Mouse (Mus musculus) hindbrain, embryonic 10.5 days (tissue): Measurements from ENCODE around the gene Tmem218. TPM values are rescaled to one million over a fixed set of nuclear protein-coding genes. Genes with fewer than 3 reads are reported as not detected.

Source experiments
- DNase-seq: peaks from one replicate; pipeline ENCODE4 v3.0.0-alpha.2; 2017; ENCODE audit warnings: low spot score
- H3K27ac ChIP-seq: fragments of 300-500 bp; sonication (generic); 2 replicates; pipeline ENCODE4 v1.5.1; 2016; ENCODE audit warnings: mild to moderate bottlenecking, moderate library complexity
- H3K27me3 ChIP-seq: fragments of 300-500 bp; sonication (generic); 2 replicates; pipeline ENCODE4 v1.6.1; 2016; ENCODE audit warnings: mild to moderate bottlenecking; ENCODE audit not compliant: poor library complexity, insufficient read depth, severe bottlenecking
- H3K36me3 ChIP-seq: fragments of 300-500 bp; sonication (generic); 2 replicates; pipeline ENCODE4 v1.6.1; 2016; ENCODE audit warnings: mild to moderate bottlenecking, moderate library complexity
- H3K4me1 ChIP-seq: fragments of 300-500 bp; sonication (generic); replicated peaks from 2 replicates; pipeline ENCODE4 v1.6.1; 2016; ENCODE audit warnings: mild to moderate bottlenecking
- H3K4me3 ChIP-seq: fragments of 300-500 bp; sonication (generic); 2 replicates; pipeline ENCODE4 v1.5.1; 2016; ENCODE audit warnings: mild to moderate bottlenecking, moderate library complexity
- H3K9me3 ChIP-seq: fragments of 300-500 bp; sonication (generic); 2 replicates; pipeline ENCODE4 v1.6.1; 2016; ENCODE audit warnings: mild to moderate bottlenecking, moderate library complexity
- WGBS: fragments of 180-500 bp; shearing (Covaris S2); methylation state at CpG from one replicate; pipeline ENCODE4 v1.1.7; 2016; 5-methylcytosine and 5-hydroxymethylcytosine counted together
- polyA plus RNA-seq: library from polyadenylated mRNA; unstranded; fragments of >200 nt; fragmentation: Nextera tagmentation; extraction: Ambion mirVana; gene quantifications from 2 replicates; pipeline ENCODE4 v1.2.1, GENCODE M21; 2016

Gene Tmem218
- polyA plus RNA-seq, 1 experiment from 2014 or later: 14.4 TPM

DNA sequence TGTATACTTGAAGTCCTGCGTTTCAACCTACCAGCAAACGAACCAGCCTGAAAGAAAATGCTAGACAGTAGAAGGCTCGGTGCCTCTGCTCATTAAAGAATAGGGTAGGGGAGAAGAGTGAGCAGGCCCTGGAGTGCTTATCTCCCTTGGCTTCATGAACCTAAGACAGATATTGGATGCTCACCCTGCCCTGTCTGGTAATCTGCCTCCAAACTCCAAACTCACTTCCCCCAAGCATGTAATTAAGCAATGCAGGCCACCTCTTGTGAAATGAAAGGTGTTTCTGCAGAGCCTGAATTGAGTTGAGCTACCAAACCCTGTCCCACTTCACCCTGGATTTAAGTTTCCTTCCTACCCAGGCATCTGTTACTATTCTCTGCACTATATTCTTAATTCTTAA is 34.7 kb downstream of the Tmem218 start:
- no peaks in the 10 kb centered on the region for H3K9me3 ChIP-seq
- H3K27me3 ChIP-seq: no peaks in the 10 kb centered on the region
- peaks cover 6% of the 10 kb centered on the region; the same call in 1 of the 2 replicates for H3K4me1 ChIP-seq
- no peak overlapping the region for H3K27ac ChIP-seq
- H3K4me3 ChIP-seq: no peak overlapping the region
- no peak for DNase-seq
- no peaks in the 10 kb centered on the region for H3K36me3 ChIP-seq
- 87% methylated on average over 3 of the region's 3 CpGs for WGBS

DNA sequence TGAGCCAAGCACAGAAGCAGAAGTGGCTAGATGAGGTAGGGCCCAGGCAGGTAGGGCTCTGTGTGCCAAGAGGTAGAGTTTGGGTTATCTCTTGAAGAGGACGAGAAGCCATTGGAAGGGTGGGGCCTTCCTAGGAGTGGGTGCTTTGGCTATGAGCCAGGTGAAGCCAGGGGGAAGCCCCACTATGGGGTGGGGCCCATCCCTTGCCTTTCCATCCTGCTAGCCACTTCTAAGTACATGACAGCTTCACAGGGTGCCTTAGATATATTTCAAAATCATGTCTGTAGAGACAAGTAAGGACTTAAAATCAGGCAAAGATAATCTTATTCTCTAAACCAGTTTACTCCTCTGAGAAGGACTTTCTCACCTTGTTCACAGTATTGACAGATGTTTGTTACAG is 36.6 kb downstream of the Tmem218 start:
- H3K27me3 ChIP-seq: no peaks in the 10 kb centered on the region; the same call in 1 of the 2 replicates
- no peak overlapping the region for H3K27ac ChIP-seq
- H3K4me3 ChIP-seq: no peak overlapping the region
- H3K36me3 ChIP-seq: no peaks in the 10 kb centered on the region
- 86% methylated on average over 1 of the region's 1 CpGs for WGBS
- DNase-seq: no peak
- H3K9me3 ChIP-seq: no peaks in the 10 kb centered on the region
- H3K4me1 ChIP-seq: peaks cover 11% of the 10 kb centered on the region; the same call in 1 of the 2 replicates

- no peaks in the 10 kb centered on the region; the same call in 1 of the 2 replicates for H3K27me3 ChIP-seq
- H3K4me1 ChIP-seq: peaks cover 11% of the 10 kb centered on the region; the same call in 1 of the 2 replicates
- no peak overlapping the region for H3K4me3 ChIP-seq
- no peaks in the 10 kb centered on the region for H3K9me3 ChIP-seq
- 60% methylated on average over 2 of the region's 2 CpGs for WGBS
- no peaks in the 10 kb centered on the region for H3K36me3 ChIP-seq
- H3K27ac ChIP-seq: no peak overlapping the region
- no peak for DNase-seq
Observed at GRCm38 (mm10) chr9:37245404-37245803, 37.4 kb downstream of the Tmem218 start.

DNA sequence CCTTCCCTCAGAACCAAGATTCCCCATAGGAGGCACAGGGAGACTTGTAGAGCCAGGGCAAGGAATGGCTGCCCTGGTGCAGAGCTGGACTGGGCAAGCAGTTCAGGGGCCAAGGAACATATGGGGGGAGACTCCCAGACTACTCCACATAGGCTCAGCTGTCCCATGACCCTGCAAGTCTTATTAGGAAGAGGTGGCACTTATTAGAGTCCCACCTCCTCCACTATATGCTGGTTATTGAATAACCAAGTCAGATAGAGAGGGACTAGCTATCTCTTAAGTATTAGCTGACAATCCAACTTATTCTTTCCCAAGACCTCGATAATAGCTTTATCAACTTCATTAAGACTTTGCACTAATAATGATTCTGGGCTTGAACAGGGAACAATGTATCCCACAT is 37.8 kb downstream of the Tmem218 start:
- H3K4me1 ChIP-seq: peaks cover 11% of the 10 kb centered on the region; the same call in 1 of the 2 replicates
- no peak overlapping the region for H3K4me3 ChIP-seq
- no peak overlapping the region for H3K27ac ChIP-seq
- no peak for DNase-seq
- H3K36me3 ChIP-seq: no peaks in the 10 kb centered on the region
- H3K27me3 ChIP-seq: no peaks in the 10 kb centered on the region; the same call in 1 of the 2 replicates
- H3K9me3 ChIP-seq: no peaks in the 10 kb centered on the region
- 94% methylated on average over 1 of the region's 1 CpGs for WGBS

DNA sequence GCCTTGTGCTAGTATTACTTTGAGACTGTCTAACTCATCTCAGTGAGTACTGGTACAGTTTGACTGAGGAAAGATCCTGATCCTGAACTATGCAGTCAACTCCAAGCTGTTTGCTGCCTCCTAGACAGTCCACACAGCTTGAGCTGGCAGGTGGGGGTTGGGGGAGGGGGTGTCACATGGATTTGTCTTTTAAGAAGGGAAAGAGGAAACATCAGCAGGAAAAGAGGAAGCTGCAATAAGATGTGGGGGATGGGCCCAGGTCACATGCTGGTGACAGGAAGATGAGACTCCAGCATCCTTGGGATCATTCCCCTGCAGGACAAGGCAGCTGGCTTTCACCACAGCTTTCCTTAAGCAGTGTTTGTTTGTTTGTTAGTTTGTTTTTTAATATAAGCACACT is 39.4 kb downstream of the Tmem218 start:
- H3K27ac ChIP-seq: no peak overlapping the region; the same call in 1 of the 2 replicates
- DNase-seq: no peak
- H3K36me3 ChIP-seq: no peaks in the 10 kb centered on the region
- peaks cover 11% of the 10 kb centered on the region; the same call in 1 of the 2 replicates for H3K4me1 ChIP-seq
- H3K9me3 ChIP-seq: no peaks in the 10 kb centered on the region
- H3K27me3 ChIP-seq: no peaks in the 10 kb centered on the region; the same call in 1 of the 2 replicates
- no peak overlapping the region for H3K4me3 ChIP-seq

DNA sequence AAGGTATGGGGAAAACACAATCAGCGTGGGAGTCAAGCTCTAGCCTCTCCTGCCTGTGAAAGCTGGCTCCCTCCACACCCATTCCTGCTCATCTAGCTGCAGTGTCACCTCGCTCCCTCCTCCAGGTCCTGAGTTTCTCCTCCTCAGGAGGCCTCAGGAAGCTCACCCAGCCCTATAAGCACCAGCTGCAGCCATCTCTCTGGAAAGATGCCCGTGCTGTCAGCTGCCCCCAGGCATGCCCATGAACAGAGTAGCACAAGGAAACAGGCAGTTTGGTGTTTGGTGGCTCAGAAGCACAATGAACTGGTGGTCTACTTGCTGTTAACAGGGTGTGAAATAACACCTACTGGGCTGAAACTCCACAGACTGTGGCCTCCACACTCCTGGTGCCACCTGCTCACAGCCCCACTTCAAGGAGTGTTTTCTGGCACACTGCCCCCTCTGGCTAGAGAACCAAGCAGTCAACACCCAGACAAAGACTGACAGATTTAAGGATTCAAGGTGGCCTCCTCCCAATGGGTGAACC is 40.4 kb downstream of the Tmem218 start:
- DNase-seq: no peak
- Histone ChIP-seq H3K4me1 (peaks cover 11% of the 10 kb centered on the region; the same call in 1 of the 2 replicates), H3K27me3 (no peaks in the 10 kb centered on the region; the same call in 1 of the 2 replicates), H3K9me3 (no peaks in the 10 kb centered on the region), H3K27ac (no peak overlapping the region), H3K36me3 (no peaks in the 10 kb centered on the region), H3K4me3 (no peak overlapping the region)
- 54% methylated on average over 3 of the region's 3 CpGs for WGBS

DNA sequence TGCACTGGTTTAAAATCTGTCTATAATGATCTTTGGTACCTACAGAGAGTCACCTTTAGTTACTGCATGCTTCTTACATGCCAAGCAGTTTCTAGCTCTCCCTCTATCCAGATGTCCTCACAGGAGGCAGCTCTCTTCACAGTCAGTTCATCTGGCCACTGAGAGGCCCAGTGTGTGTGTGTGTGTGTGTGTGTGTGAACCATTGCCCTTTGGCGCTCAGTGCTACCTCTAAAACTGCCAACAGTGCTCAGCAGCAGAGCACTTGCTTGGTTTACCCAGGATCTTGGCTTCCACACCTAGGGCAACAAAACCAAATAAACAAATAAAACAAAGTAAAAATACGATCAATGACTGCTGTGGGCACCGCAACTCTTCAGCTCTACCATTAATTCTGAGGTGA is 42.0 kb downstream of the Tmem218 start:
- H3K27me3 ChIP-seq: peaks cover 13% of the 10 kb centered on the region
- H3K36me3 ChIP-seq: no peaks in the 10 kb centered on the region
- no peak for DNase-seq
- peaks cover 17% of the 10 kb centered on the region for H3K4me1 ChIP-seq
- no peaks in the 10 kb centered on the region for H3K9me3 ChIP-seq
- no peak overlapping the region for H3K4me3 ChIP-seq
- whole genome bisulfite sequencing: 94% methylated on average over 3 of the region's 3 CpGs
- no peak overlapping the region for H3K27ac ChIP-seq

DNA sequence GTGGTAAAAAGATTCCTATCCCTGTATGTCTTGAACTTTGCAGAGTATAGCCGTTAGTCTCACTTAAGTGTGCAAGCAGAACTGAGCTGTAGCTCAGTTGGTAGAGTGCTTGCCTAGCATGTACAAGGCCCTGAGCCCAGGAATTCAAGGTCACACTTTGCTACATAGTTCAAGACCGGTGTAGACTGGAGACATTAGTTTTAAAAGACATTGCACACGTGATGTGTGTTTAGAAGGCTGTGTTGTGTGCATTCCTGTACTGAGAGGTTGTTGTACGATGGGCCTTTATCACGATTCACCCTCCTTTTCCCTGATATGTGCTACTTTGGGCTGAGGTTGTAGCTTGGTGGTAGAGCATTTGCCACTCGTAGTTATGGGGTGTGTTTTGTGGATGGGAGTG is 42.6 kb downstream of the Tmem218 start:
- Histone ChIP-seq H3K36me3 (no peaks in the 10 kb centered on the region), H3K9me3 (no peaks in the 10 kb centered on the region), H3K27me3 (peaks cover 20% of the 10 kb centered on the region), H3K4me3 (no peak overlapping the region), H3K27ac (no peak overlapping the region), H3K4me1 (peaks cover 23% of the 10 kb centered on the region)
- WGBS: 87% methylated on average over 6 of the region's 6 CpGs
- DNase-seq: no peak

DNA sequence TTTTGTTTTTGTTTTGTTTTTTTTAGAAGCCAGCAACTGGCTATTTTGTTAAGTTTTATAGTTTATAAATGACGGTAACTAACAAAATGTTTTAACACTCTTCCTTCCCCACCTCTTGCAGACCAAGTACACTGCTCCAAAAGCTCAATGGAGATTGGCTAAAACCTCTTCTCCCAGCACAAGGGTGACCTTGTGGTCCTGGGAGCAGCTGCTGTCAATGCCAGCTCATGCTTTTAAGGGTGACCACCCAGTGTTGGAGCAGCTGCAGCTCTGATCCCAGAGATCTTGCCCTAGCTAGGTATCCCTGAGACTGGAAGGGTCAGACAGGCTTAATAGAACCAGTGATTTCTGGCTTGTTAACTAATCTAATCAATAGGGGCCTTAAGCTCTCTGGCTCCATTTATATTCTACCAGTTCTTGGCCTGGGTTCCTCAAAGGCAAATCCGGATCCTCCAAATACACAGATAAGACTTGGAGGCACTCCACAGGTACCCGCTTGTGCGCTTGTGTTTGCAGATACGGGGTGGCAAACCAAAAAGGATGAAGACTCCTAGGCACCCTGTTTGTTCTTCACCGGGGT is 46.6 kb downstream of the Tmem218 start:
- Histone ChIP-seq H3K27ac (peak overlapping the region; percentile 75; the same call in 1 of the 2 replicates), H3K4me1 (peaks cover 14% of the 10 kb centered on the region), H3K9me3 (no peaks in the 10 kb centered on the region), H3K4me3 (peak overlapping the region; percentile 56), H3K27me3 (peaks cover 36% of the 10 kb centered on the region), H3K36me3 (no peaks in the 10 kb centered on the region)
- whole genome bisulfite sequencing: 22% methylated on average over 6 of the region's 6 CpGs
- peak; percentile 32 for DNase-seq

DNA sequence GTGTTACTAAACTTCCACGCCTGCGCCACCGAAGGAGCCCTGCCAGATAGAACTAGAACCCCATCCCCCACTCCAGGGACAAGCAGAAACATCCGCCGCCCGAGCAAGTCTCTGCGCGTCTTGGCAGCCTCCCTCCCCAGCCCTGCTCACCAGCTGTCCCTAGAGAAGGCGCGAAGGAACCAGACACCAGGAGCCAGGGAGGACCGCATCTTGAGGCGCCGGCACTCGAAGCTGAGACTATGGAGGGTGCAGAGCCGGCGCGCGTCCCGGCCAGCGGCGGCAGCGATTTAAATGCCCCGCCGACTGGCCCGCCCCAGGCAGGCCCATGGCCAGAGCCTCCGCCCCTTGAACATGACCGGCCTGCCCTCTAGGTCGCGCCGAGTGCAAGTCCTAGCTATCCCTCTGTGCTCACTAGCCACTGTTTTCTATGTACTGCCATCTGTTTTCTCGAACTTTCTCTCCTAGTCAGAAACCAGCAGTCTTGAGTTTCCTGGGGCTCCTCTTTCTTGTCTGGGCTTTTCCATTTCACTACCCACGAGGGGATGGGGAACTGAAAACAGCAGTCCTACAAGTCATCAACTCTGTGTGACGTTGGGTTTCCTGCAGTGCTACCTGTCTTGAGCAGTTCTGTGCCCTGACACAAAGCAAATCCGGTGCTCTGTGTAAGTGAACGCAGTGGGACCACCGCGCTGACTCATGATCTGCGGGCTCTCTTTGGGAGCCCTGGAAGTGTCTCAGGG is 47.3 kb downstream of the Tmem218 start, which contains the start of gene Slc37a2:
Gene Slc37a2, minus strand, starts transcription at position 590 of the 740 bp plus-strand sequence.
- peak; percentile 72 for DNase-seq
- Histone ChIP-seq H3K27ac (peak within 1 kb of the TSS; percentile 75), H3K36me3 (no peaks in the 10 kb centered on the region), H3K9me3 (no peaks in the 10 kb centered on the region), H3K4me3 (peak within 1 kb of the TSS; percentile 56), H3K27me3 (peaks cover 36% of the 10 kb centered on the region), H3K4me1 (peaks cover 14% of the 10 kb centered on the region)
- WGBS: 3% methylated on average over 38 of the region's 38 CpGs

DNA sequence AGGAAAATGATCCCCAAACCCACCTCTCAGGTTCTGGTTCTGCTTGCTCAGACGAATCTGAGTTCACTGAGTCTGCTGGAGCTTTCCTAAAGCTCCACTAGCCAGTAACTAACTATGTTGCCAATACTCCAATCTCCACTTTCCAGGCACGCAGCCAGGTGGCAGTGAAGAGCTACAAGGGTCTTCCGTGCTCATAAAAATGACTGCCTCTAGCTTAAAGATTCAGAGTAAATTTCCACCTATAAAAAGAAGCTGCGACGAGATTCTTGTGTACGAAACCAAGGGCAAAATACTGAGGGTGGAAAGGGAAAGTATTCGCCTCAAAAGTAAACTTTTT is 47.8 kb downstream of the Tmem218 start:
- 47% methylated on average over 7 of the region's 7 CpGs for WGBS
- Histone ChIP-seq H3K4me1 (peaks cover 14% of the 10 kb centered on the region), H3K27me3 (peaks cover 36% of the 10 kb centered on the region)

DNA sequence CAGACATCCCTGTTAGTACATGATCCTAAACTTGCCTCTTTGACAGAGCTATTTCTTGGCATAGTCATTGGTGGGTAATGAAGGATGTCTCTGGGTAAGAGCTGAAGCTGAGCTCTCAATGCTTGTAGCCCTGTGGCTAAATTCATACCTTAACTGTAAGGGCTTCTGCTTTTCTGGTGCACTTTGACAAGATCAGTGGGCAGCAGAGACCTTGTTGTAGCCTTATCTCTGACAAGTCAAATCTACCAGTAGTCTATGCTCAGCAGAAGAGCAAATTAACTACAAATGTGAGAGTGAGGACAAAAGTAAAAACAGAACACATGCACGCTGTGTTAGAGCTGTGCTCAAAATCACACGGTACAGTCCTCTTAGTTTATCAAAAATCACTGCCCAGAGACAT is 58.6 kb downstream of the Tmem218 start:
- H3K36me3 ChIP-seq: no peaks in the 10 kb centered on the region
- WGBS: 95% methylated on average over 2 of the region's 2 CpGs

More for the DNA sequence above, 47.8 kb downstream of the Tmem218 start:
- no peaks in the 10 kb centered on the region for H3K36me3 ChIP-seq
- peak; percentile 56 for DNase-seq
- peak overlapping the region; percentile 75 for H3K27ac ChIP-seq
- peak overlapping the region; percentile 56 for H3K4me3 ChIP-seq
- no peaks in the 10 kb centered on the region for H3K9me3 ChIP-seq

More for the DNA sequence above, 58.6 kb downstream of the Tmem218 start:
- no peaks in the 10 kb centered on the region for H3K9me3 ChIP-seq
- no peaks in the 10 kb centered on the region for H3K4me1 ChIP-seq
- DNase-seq: no peak
- H3K4me3 ChIP-seq: no peak overlapping the region
- H3K27me3 ChIP-seq: no peaks in the 10 kb centered on the region
- H3K27ac ChIP-seq: no peak overlapping the region
